Mouse (Mus musculus) lung, adult 2 months (tissue): ENCODE measurements around the gene Pxdn. TPM values are rescaled to one million over a fixed set of nuclear protein-coding genes. Genes with fewer than 3 reads are reported as not detected.

ENCODE experiments used
- DNase-seq: peaks from one replicate; pipeline ENCODE4 v3.0.0; 2022
- H3K4me1 ChIP-seq: fragments of 200-500 bp; 2 replicates; pipeline ENCODE4 v1.6.1; 2011; ENCODE audit warnings: low read length; ENCODE audit not compliant: control insufficient read depth, insufficient read depth
- H3K4me3 ChIP-seq: fragments of 200-500 bp; replicated peaks from 2 replicates; pipeline ENCODE3; 2011; ENCODE audit warnings: low read depth, mild to moderate bottlenecking, control low read depth, low read length; ENCODE audit errors: extremely low read depth
- CTCF ChIP-seq: fragments of 200-500 bp; IDR thresholded peaks from 2 replicates; pipeline ENCODE4 v1.5.1; 2011; ENCODE audit warnings: mild to moderate bottlenecking, low read length, control low read depth; ENCODE audit not compliant: insufficient read depth
- POLR2A ChIP-seq: fragments of 200-500 bp; IDR thresholded peaks from 2 replicates; pipeline ENCODE4 v1.6.1; 2011; ENCODE audit warnings: low read depth, mild to moderate bottlenecking, control low read depth, low read length, borderline replicate concordance; ENCODE audit errors: extremely low read depth
- WGBS: fragments of 180-500 bp; shearing (Covaris S2); methylation state at CpG from one replicate; pipeline ENCODE4 v1.1.7; 2018; 5-methylcytosine and 5-hydroxymethylcytosine counted together
- polyA plus RNA-seq: library from polyadenylated mRNA; depleted of rRNA; stranded (reverse); fragments of >200 nt; gene quantifications from 2 replicates; pipeline ENCODE4 v1.2.3, GENCODE M21; 2012

Pxdn gene
- polyA plus RNA-seq, 1 experiment, result 186 TPM

DNA sequence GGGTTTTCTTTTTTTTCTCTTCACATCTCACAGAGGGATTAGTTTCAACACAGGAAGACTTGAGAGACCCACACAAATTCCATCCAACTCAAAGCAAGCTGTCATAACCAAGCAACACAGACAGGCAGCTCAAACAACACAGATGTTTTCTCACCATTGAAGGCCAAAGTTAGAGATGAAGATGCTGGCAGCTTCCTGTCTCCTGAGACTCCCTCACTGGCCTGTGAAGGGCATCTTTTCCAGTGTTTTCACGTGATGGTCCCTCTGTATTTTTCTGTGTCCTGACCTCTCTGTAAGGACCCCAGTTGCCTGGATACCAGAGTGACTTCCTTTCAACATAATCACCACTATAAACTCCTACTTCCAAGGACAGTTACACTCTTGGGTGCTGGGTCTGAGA is 98.0 kb downstream of the Pxdn start:
- WGBS, result 27% methylated on average over 1 of the region's 1 CpGs
- DNase-seq, result no peak
- Histone ChIP-seq H3K4me1 (peaks cover 11% of the 10 kb centered on the region), H3K4me3 (no peak overlapping the region)
- TF ChIP-seq POLR2A, result no peak
- TF ChIP-seq CTCF, result no peak

DNA sequence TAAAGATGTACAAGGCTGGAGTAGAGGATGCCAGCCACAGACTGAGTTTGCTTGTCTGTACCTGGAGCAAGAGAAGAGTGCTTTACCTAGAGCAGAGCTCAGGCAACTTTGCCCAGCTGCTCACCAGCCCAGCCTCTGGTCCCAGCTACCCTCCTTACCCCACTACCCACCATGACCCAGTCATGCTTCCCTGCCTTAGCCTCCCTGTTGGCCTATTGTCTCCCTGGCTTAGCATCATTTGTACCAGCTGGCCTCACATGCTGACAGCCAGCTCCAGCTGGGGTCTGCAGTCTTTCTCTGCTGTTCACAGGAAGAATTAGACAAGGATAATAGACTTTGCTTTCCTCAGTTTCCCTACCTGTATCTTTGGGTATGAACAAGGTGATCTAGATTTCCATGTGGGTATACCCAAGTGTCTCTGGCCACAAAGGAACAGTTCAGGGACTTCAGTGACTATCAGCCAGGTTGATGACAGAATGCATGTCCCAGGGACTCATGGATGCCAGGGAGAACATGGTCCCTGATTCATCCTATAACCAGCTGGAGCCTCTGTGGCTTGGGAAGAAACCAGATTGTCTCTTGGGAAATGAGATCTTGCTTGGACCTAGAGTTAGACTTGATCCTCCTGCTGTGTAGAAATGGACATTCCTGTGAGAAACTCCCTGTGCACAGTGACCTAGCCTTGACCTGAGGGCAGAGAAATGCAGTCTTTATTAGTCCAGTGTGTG is 98.6 kb downstream of the Pxdn start:
- TF ChIP-seq CTCF (no peak), POLR2A (no peak)
- H3K4me3 ChIP-seq, result no peak overlapping the region
- DNase-seq, result no peak
- peaks cover 8% of the 10 kb centered on the region for H3K4me1 ChIP-seq

DNA sequence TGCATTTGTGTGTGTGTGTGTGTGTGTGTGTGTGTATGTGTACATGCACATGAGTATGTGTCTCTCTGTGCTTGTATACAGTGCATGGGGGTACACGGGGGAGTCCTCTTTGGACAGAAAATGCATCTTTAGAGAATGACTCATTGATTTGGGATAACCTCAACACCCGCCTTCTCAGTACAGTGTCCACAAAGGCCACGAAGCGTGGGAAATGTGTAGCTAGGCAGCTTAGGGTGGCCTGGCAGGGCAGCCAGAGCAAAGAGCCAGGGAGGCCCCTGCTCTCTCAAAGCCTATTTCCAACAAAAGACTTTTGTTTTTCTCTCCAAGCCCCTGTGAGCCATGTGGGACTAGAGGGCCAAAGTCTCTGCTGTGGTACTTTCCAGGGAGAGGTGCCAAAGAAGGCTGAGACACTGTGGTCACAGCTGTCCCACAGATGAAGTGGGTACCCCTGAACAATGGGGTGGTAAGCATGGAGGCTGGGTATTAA is 99.2 kb downstream of the Pxdn start:
- TF ChIP-seq CTCF (no peak), POLR2A (no peak)

DNA sequence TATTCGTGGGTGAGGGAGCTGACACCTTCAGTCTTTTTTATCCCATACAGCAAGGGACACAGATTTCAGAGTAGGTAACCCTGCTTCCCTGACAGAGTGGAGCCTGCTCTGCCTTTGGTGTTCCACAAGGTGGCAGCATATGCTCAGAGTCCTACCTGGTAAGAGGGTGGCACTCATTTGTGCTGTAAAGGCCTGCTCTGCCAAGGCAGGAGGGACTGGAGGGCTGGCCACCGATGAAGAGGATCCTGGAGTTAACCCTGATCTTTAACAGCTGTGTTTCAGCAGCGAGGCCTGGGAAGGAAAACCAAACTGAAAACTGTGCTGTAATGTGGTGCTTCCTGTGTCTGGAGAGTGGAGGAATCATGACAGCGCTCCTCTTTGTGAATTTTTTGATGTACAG is 102.2 kb downstream of the Pxdn start:
- WGBS, result 40% methylated on average over 4 of the region's 4 CpGs
- H3K4me3 ChIP-seq, result no peak overlapping the region

More for the DNA sequence above, 99.2 kb downstream of the Pxdn start:
- no peak for DNase-seq
- Histone ChIP-seq H3K4me3 (no peak overlapping the region), H3K4me1 (peaks cover 6% of the 10 kb centered on the region)
- 73% methylated on average over 4 of the region's 4 CpGs for WGBS

DNA sequence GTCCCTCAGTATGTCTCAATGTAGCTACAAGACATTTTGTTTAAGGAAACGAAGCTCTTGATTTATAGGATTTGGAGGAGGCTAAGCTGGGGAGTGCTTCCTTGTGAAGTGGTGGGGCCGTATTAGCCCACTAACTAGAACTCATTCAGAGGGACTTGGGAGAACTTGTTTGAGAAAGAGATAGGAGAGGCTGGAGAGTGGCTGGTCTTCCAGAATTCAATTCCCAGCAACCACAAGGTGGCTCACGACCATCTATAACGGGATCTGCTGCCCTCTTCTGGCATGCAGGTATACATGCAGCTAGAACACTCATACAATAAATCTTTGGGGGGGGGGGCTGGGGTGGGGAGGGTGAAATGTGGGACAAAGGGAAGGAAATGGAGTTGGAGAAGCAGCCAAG is 102.7 kb downstream of the Pxdn start:
- peaks cover 6% of the 10 kb centered on the region for H3K4me1 ChIP-seq
- no peak overlapping the region for H3K4me3 ChIP-seq
- 18% methylated on average over 4 of the region's 4 CpGs for WGBS
- peak; percentile 72 for TF ChIP-seq CTCF
- no peak for TF ChIP-seq POLR2A
- DNase-seq, result peak; percentile 43

More for the DNA sequence above, 102.2 kb downstream of the Pxdn start:
- peak; percentile 49 for DNase-seq
- TF ChIP-seq CTCF, result peak; percentile 88
- no peak for TF ChIP-seq POLR2A
- peaks cover 6% of the 10 kb centered on the region for H3K4me1 ChIP-seq

DNA sequence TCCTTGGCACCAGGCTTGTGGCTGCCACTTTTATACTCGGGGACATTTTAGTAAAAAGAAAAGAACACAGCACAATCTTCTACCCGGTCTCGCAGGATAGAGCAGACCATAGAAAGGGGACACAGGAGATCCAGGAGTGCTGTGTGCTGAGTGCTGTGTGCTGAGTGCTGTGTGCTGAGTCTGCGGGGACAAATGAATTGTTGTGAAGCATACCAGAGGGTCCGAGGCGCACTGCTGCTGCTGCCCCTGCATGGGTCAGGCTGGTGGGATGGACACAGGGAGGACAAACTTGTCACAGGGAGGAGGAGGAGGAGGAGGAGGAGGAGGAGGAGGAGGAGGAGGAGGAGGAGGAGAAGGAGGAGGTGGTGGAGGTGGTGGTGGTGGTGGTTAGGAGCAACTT is 111.4 kb downstream of the Pxdn start:
- Histone ChIP-seq H3K4me1 (no peaks in the 10 kb centered on the region), H3K4me3 (no peak overlapping the region)
- DNase-seq, result no peak
- TF ChIP-seq CTCF (no peak), POLR2A (no peak)
- 86% methylated on average over 6 of the region's 6 CpGs for WGBS

DNA sequence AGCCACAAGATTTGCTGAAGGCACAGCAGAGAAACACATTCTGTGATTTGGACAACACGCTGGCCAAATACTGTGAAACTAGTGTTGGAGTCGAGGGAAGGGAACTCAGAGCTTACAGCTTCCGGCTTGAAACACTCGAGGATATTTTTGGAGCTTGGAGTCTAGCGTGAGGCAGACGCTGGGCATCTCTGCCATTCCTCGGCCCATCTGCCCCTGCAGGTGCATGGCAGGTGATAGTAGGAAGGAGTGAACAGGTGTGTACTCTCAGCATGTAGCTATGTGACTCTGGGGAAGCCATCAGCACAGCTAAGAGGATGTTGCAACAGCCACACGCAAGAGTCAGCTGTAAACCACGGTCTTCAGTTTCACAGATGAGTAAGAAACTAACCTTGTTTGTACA is 112.4 kb downstream of the Pxdn start:
- WGBS, result 68% methylated on average over 9 of the region's 9 CpGs
- TF ChIP-seq CTCF (no peak), POLR2A (no peak)
- Histone ChIP-seq H3K4me1 (no peaks in the 10 kb centered on the region), H3K4me3 (no peak overlapping the region)
- DNase-seq, result no peak

DNA sequence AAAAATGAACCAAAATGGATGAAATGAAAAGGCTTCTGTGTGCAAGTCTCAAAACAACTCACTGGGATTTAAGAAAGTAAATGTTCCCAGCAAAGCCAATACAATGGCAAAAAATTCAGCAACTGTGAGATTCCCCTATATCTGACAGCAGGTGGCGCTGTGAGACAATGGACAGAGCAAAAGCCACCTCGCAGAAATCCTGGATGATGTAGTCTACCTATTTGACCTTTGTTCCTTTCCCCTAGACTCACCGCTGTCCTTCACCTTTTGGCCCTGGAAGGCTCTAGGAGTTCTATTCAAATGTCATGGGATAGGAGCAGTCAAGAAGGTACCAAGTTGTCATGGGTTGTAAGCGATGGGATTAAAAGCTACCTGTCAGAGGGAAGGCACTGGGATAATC is 112.8 kb downstream of the Pxdn start:
- no peaks in the 10 kb centered on the region for H3K4me1 ChIP-seq
- H3K4me3 ChIP-seq, result no peak overlapping the region
- peak; percentile 62 for TF ChIP-seq CTCF
- no peak for TF ChIP-seq POLR2A
- peak; percentile 27 for DNase-seq
- WGBS, result 18% methylated on average over 4 of the region's 4 CpGs

DNA sequence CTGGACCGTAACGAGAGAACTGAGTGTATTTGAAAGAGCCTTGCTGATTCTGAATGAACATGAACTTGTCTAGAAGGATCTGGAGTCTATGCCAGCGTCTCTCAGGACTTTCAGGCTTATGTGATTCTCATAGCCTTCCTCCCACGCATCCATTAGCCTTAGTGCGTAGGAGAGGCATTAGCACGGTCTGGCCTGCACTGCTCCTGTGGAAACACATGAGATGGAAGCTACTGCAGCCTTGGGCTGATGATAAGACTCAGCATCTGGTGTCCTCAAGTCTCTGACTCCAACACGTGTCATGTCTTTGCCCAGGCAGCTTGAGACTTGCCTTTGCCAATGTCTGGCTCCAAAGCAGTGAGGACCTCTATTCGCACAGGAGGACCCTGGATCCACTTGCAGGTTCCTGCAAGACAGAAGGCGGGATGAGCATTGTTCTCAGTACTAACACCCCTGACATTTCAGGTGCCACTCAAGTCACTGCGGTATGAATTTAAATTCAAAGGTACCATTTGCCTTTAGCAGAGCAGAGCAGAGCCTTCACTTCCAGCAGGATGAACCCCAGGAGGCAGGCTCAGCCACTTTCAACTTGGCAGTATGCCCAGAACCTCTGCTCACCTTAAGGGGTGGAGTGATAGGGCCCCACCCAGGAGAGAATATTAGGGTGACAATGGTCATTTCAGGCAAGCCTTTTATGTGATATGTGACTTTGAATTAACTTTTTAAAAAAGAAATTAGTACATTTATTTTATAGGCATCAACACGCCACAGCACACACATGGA is 117.5 kb downstream of the Pxdn start:
- no peak overlapping the region for H3K4me3 ChIP-seq
- TF ChIP-seq CTCF (no peak), POLR2A (no peak)
- WGBS, result 85% methylated on average over 11 of the region's 11 CpGs
- no peak for DNase-seq
- H3K4me1 ChIP-seq, result no peaks in the 10 kb centered on the region
